Mouse (Mus musculus): ENCODE measurements around the gene 3110082J24Rik.

3110082J24Rik gene

GRCm38 (mm10) chr5:30105668-30106300 lies at the start of gene 3110082J24Rik:
Gene 3110082J24Rik (minus strand): TSS chr5:30106086.
- DNase-seq = no peak

DNA sequence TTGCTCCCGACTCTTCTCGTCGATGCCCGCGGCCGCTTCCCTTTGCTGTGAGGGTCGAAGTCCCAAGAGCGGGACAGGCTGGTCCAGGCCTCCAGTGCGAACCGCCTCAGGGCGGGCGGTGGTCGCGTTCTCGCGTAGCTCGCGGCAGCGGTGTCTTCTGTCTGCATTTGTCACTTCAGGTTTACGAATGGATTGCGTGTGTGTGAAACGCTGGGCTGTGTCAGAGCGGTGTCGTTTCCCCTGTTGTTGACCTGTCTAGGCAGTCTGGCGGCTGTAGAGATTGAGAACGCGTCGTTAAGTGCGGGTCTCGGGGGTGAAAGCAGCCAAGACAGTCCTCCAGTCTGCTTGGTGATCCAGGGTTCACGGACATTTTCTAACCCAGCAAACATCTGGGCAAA lies 49.5 kb upstream of the 3110082J24Rik start:
- no peak for DNase-seq

DNA sequence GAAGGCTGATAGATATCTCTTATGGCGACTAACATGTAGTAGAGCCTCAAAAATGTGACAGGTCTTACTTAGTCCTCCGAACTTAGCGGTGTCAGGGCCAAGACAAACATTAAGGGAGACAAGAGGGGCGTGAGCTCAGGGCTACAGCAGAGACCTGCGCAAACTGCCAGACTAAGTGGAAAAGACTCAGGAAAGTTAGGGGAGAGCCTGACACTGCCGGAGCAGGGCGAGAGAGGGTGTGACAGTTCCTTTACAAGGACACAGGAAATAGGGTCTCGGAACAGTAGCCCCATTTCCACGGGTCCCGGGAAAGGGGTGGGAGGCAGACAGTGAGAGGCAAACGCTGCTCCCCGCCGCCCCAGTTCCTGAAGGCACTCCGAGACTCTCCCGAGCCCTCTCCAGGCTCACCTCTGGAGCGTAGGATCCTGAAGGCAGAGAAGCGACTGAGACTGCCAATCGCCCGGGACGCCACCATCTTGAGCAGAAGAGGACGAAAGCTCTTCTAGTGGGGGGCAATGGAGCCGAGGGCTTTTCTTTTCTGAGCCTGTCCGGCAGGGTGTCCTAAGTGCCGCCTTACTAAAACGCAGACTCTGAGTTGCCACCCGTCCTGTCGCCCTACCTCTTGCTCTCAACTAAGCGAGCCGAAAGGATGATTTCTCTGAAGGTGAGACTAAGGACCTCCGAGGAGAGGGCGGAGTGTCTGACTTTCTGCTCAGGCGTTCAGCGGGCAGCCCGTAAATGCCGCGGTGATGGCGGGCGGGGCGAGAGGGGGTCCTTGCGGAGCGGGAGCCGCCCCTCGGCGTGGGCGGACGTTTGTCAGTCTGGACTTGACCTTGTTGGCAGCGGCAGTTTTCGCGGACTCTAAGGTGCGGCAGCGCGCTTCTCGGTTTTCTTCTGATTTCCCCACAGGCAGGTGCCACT lies 48.8 kb upstream of the 3110082J24Rik start, which contains the start of the genes Hadha and Hadhb:
Hadha (minus strand) TSS at position 689 of the 921 bp plus-strand sequence.
Hadhb (plus strand) TSS at position 775 of the 921 bp plus-strand sequence.
- DNase-seq = peak; percentile 96

GRCm38 (mm10) chr5:30154013-30154412 lies 48.1 kb upstream of the 3110082J24Rik start:
- no peak for DNase-seq

DNA sequence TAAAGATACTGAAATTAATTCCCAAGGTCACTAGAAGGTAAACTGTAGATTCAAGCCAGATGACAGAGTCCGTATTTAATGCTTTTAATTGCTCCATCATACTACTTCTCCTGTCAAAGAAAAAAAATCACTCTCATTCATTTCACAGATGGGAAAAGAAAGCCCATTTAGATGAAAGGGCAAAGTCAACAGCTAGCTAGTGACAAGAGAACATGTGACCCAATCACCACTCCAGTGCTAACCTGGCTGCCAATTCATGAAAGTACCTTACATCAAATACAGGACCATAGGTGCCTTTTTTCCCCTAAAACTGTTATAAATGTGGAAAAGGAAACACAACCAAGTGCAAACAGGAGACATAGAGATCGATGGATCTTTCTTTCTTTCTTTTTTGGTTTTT lies 47.3 kb upstream of the 3110082J24Rik start:
- DNase-seq = no peak

GRCm38 (mm10) chr5:30152413-30152812 lies 46.5 kb upstream of the 3110082J24Rik start:
- no peak for DNase-seq

GRCm38 (mm10) chr5:30152007-30152406 lies 46.1 kb upstream of the 3110082J24Rik start:
- peak; percentile 26 for DNase-seq

GRCm38 (mm10) chr5:30148133-30148920 lies 42.4 kb upstream of the 3110082J24Rik start:
- DNase-seq = no peak

- no peak for DNase-seq
Observed at GRCm38 (mm10) chr5:30146526-30146925, 40.6 kb upstream of the 3110082J24Rik start.

- no peak for DNase-seq
Observed at GRCm38 (mm10) chr5:30138193-30138592, 32.3 kb upstream of the 3110082J24Rik start.

DNA sequence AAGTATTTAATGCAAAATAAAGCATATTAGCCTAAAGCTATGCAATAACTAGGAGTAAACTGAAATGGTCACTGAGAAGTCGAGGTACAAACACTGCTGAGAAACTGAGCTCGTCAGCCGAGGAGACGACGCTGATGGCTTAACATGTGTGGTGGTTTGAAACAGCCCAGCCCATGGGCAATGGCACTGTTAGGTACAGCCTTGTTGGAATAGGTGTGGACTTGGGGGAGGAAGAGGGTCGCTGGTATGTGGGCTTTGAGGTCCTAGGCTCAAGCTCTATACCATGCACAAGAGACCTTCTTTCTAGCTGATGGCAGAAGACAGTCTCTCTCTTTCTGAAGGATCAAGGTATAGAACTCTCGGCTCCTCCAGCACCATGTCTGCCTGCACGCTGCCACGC lies 31.4 kb upstream of the 3110082J24Rik start:
- DNase-seq = no peak

DNA sequence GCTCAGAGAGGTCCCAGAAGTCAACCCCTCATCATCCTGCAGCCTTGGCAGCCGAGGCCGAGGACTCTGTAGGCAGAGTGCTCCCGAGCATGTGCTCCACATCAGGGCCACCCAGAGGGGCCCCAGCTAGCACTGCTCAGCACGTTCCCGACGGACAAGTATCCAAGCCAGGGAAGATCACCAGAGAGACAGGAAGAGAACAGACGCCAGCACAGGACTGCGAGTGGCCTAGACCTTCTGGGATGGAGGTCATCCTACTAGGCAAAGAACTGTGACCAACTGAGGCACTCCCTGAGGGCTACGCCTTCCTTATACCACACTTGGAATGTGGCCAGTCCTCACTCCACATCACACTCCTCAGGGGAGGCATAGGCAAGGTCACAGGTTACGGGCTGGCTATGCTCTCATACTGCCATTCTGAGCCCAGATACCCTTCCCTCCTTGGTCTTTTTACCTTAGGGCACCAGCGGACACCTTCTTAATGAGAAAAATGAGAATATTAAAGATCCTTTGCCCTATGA lies 29.9 kb upstream of the 3110082J24Rik start:
- no peak for DNase-seq

DNA sequence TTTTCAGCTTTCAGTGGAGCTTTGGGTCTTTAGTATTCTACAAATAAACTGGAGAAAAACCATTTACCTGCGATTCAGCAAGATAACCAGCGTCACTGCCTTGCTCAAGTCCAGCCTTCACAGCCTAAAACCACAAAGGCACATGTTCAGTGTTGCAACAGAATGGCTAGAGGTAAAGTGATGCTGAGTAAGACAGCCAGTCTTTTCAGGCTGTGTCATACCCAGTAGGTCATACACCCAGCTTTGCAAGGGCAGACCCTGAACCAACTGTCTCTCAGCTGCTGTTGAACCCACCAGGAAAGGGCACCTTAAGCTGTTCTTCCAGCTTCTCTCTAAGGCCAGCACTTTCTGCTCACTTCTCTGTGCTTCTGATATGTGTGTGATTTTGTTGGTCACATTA lies 26.3 kb upstream of the 3110082J24Rik start:
- DNase-seq = peak; percentile 9

GRCm38 (mm10) chr5:30131246-30131645 lies 25.4 kb upstream of the 3110082J24Rik start:
- DNase-seq = no peak

DNA sequence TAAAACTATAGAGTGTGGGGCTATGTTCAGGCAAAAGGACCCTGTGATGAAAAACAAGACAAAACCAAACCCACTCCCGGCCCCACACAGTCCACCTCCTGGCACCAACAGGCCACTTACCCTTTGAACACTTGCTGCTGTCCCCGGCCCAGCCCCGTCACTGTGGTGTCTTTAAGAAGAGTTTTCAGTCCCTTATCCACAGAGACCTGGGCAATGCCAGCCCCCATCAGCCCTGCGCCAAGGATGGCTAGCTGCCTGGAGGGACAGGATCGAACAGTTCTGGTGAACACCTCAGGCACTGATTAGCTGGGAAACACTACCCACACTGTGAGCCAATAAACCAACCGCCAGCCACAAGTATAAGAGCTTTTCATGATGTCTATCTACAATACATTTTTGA lies 22.8 kb upstream of the 3110082J24Rik start:
- DNase-seq = no peak

DNA sequence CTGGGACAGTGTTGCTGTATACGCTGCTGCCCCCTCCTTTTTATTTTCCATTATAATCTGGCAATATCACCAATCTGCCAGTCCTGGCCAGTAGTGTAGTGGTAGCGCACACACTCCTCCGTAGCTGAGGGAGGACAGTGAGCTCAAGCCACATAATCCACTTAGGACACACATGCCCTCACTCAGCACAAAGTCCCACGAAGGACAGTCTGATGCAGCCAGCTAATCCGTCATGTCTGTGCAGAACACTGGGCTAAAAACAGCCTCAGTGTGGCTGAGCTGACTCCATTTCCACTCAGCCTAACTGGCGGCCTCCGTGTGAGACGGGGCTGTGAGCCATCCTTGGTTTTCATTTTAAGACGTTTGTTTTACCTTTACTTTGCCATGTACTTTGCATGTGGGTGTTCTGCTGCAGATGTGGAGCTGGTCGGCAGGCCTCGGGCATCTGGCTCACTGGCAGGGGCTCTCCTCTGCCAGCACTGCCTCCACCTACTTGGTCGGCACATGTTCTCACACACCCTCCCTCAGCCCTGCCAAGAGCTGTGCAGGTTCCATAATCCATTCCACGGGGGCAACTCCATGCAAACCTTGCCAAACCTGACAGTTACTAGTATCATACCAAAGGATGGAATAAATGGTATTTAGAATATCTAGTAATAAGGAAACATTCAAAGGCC lies 22.2 kb upstream of the 3110082J24Rik start:
- no peak for DNase-seq

GRCm38 (mm10) chr5:30126756-30127155 lies 20.9 kb upstream of the 3110082J24Rik start:
- DNase-seq = no peak

DNA sequence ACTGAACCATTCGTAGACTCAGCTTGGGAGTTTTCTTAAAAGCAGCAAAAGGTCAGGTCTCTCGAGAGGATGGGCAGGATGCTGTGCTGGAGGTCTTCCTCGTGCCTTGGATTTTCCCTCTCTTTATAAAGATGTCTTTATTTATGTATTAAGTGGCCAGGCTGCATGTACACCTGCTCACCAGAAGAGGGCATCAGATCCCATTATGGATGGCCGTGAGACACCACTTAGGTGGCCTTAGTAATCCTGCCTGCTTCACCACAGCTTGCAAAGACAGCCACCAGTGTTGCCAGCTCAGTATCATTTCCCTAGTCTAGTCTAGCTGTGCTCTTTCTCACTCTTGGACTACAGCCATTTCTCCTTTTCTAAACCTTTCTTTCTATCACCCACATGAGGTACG lies 19.7 kb upstream of the 3110082J24Rik start:
- peak; percentile 55 for DNase-seq

DNA sequence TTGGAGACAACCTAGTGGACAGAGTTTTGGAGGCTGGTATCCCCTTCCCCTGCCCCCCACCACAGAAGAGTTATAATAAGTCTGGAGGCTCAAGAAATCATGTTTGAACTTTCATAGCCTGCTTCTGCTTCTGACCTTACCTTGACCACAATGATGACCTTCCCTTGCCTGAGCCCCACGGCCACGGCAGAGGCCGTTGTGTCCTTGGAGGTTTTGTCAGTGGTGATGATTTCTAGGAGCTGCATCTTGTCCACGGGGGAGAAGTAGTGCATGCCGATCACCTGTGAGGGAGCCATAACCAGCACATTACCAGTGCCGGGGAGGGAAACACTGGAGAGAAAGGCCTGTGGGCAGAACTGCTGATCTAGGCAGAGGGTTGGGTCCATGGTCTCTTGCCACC lies 16.6 kb upstream of the 3110082J24Rik start:
- no peak for DNase-seq

- no peak for DNase-seq
Observed at GRCm38 (mm10) chr5:30120106-30120505, 14.2 kb upstream of the 3110082J24Rik start.

- no peak for DNase-seq
Observed at GRCm38 (mm10) chr5:30119163-30119562, 13.3 kb upstream of the 3110082J24Rik start.

GRCm38 (mm10) chr5:30118018-30118417 lies 12.1 kb upstream of the 3110082J24Rik start:
- DNase-seq = no peak
